Mouse (Mus musculus) liver, embryonic 16.5 days (tissue): Measurements from ENCODE around the gene Rabl6. TPM values are rescaled to one million over a fixed set of nuclear protein-coding genes. Genes with fewer than 3 reads are reported as not detected.

Source experiments
- ATAC-seq: fragments of 200-750 bp; cut with Nextera tagmentation; 2 replicates; pipeline ENCODE4 v1.8.0; 2017; ENCODE audit warnings: low read depth, mild to moderate bottlenecking, moderate number of reproducible peaks, moderate library complexity
- H3K27ac ChIP-seq: fragments of 300-500 bp; sonication (generic); 2 replicates; pipeline ENCODE4 v1.5.1; 2014; ENCODE audit warnings: mild to moderate bottlenecking, low read length
- H3K27me3 ChIP-seq: fragments of 300-500 bp; sonication (generic); 2 replicates; pipeline ENCODE4 v1.6.1; 2014; ENCODE audit warnings: low read depth, low read length, mixed read lengths; ENCODE audit not compliant: control insufficient read depth, insufficient read depth
- H3K36me3 ChIP-seq: fragments of 300-500 bp; sonication (generic); 2 replicates; pipeline ENCODE4 v1.6.1; 2014; ENCODE audit warnings: mild to moderate bottlenecking; ENCODE audit not compliant: control insufficient read depth, insufficient read depth
- H3K4me1 ChIP-seq: fragments of 300-500 bp; sonication (generic); 2 replicates; pipeline ENCODE4 v1.6.1; 2014; ENCODE audit warnings: low read depth, low read length, mixed read lengths; ENCODE audit not compliant: control insufficient read depth
- H3K4me2 ChIP-seq: fragments of 300-500 bp; sonication (generic); 2 replicates; pipeline ENCODE4 v1.6.1; 2014; ENCODE audit warnings: low read depth, low read length, mixed read lengths
- H3K4me3 ChIP-seq: fragments of 300-500 bp; sonication (generic); 2 replicates; pipeline ENCODE4 v1.5.1; 2014; ENCODE audit warnings: low read depth, mild to moderate bottlenecking, low read length
- H3K9ac ChIP-seq: fragments of 300-500 bp; sonication (generic); 2 replicates; pipeline ENCODE4 v1.6.1; 2014; ENCODE audit warnings: low read depth, low read length
- H3K9me3 ChIP-seq: fragments of 300-500 bp; sonication (generic); replicated peaks from 2 replicates; pipeline ENCODE4 v1.6.1; 2016; ENCODE audit warnings: low read length; ENCODE audit not compliant: control insufficient read depth
- WGBS: fragments of 180-500 bp; shearing (Covaris S2); extraction: QIAGEN DNeasy Blood & Tissue Kit; methylation state at CpG from one replicate; pipeline ENCODE4 v1.1.7; 2014; ENCODE audit not compliant: insufficient replicate concordance; 5-methylcytosine and 5-hydroxymethylcytosine counted together
- polyA plus RNA-seq: library from polyadenylated mRNA; unstranded; fragments of >200 nt; fragmentation: Nextera tagmentation; extraction: Ambion mirVana; gene quantifications from 2 replicates; pipeline ENCODE4 v1.2.1, GENCODE M21; 2015

The Rabl6 gene
- polyA plus RNA-seq, 1 experiment from 2014 or later, result 19.9 TPM

DNA sequence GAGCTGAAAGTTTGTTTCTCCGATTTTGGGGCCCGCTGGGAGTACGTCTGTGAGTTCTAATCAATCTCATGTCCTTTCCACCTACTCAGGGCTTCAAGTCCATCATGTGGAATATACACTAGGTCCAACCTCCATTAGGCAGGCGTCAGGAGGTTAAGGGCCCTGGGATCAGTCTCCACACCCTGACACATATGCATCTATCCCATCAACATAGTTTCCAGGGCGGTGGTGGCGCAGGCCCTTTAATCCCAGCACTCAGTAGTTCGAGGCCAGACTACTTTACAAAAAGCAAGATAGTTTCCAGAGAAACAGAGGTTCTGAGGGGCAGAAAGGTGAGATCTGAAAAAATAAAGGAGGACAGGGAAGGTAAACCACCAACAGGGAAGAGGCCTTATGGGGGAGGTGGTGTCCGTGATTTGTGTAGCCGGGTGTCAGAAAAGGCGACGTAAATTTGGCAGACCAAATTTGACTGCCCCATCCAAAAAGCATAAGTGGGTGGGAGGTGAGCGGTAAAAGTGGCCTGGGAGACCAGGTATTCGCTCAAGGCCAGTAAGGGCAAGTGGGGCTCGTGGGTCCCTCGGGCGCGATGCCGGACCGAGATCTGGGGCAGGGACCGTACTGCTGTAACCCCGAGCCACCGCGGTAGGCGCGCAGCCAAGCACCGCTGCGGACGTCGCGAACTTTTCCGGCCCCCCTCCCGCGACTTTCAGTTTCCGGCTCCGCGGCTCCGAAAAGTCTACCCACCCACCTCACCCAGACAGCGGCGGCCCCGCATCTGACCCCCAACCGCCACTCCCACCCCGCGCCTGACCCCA is 62.1 kb downstream of the Rabl6 start:
- 4% methylated on average over 43 of the region's 43 CpGs for WGBS
- H3K9me3 ChIP-seq, result no peaks in the 10 kb centered on the region
- ATAC-seq, result peak; percentile 61

DNA sequence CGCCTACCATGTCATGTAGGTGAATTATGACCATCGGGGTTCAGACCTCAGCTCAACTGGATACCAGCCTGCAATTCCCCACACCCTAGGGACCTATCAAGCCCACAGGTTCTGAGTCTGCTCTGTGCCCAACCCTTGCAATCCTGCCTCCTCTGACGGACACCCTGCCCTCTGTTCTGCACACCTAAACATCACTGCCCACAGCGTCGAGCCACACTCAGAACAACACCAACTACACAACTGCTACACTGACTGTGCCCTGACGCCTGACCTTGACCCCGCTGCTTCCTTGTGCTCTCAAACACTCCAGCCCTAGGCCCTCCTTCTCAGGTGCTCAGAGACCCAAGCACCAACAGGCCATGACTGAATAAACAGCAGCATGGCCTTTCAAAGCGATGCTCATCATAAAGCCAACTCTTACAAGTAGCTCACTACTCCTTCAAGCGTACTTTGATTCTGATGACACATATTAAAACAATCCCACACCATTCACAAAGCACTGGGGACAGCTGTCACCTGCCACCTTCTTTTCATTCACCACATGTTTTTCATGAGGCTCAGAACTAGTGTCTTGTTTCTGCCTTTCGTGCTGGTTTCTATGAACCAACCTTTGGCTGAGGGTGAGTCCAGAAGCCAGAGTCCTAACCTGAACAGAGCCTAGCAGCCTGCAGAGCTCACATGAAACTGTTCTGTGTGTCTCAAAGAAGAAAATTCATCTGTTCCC is 66.5 kb downstream of the Rabl6 start:
- Histone ChIP-seq H3K36me3 (peaks cover 7% of the 10 kb centered on the region), H3K27me3 (no peaks in the 10 kb centered on the region), H3K4me3 (no peak overlapping the region), H3K4me1 (peaks cover 12% of the 10 kb centered on the region), H3K4me2 (no peak overlapping the region), H3K9me3 (no peaks in the 10 kb centered on the region), H3K9ac (no peak overlapping the region), H3K27ac (no peak overlapping the region)
- ATAC-seq, result no peak
- 76% methylated on average over 10 of the region's 10 CpGs for WGBS

More for the DNA sequence above, 62.1 kb downstream of the Rabl6 start:
- peaks cover 16% of the 10 kb centered on the region for H3K4me1 ChIP-seq
- peak overlapping the region; percentile 76 for H3K27ac ChIP-seq
- no peaks in the 10 kb centered on the region for H3K27me3 ChIP-seq
- H3K9ac ChIP-seq, result peak overlapping the region; percentile 85
- no peaks in the 10 kb centered on the region; the same call in 1 of the 2 replicates for H3K36me3 ChIP-seq
- H3K4me3 ChIP-seq, result peak overlapping the region; percentile 86
- peak overlapping the region; percentile 83 for H3K4me2 ChIP-seq

DNA sequence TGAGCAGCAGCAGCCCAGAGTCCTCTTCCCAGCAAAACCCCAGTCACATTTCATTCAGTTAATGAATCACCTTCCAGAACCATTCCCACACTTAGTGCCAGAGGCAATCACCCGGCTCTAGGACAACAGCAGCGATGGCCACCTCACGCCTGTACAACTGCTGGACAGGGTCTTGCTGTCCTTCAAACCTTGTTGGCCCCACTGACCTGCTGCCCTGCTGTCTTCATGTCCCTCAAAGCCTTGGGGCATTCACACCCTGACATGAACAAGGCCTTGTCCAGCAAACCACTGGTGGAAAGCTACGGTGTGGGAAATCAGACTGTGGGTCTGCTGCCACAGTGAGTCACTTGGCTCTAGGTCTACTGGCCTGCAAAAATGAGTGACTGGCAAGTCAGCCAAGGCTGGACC is 67.8 kb downstream of the Rabl6 start:
- peaks cover 6% of the 10 kb centered on the region for H3K4me1 ChIP-seq
- 86% methylated on average over 4 of the region's 4 CpGs for WGBS
- H3K27ac ChIP-seq, result no peak overlapping the region
- H3K9ac ChIP-seq, result no peak overlapping the region
- H3K4me3 ChIP-seq, result no peak overlapping the region
- no peak for ATAC-seq
- peaks cover 16% of the 10 kb centered on the region for H3K36me3 ChIP-seq
- no peak overlapping the region for H3K4me2 ChIP-seq
- no peaks in the 10 kb centered on the region for H3K27me3 ChIP-seq
- no peaks in the 10 kb centered on the region for H3K9me3 ChIP-seq

- Histone ChIP-seq H3K9me3 (no peaks in the 10 kb centered on the region), H3K4me2 (no peak overlapping the region), H3K27me3 (no peaks in the 10 kb centered on the region), H3K4me1 (no peaks in the 10 kb centered on the region), H3K27ac (no peak overlapping the region), H3K9ac (no peak overlapping the region), H3K36me3 (peaks cover 18% of the 10 kb centered on the region), H3K4me3 (no peak overlapping the region)
- WGBS, result 82% methylated on average over 8 of the region's 8 CpGs
- no peak for ATAC-seq
Observed at GRCm38 (mm10) chr2:25536531-25536930, 71.8 kb downstream of the Rabl6 start.

- no peak for ATAC-seq
Observed at GRCm38 (mm10) chr2:25534866-25535182, 73.5 kb downstream of the Rabl6 start.

GRCm38 (mm10) chr2:25534178-25534865 is 74.0 kb downstream of the Rabl6 start:
- peaks cover 23% of the 10 kb centered on the region for H3K36me3 ChIP-seq
- ATAC-seq, result no peak

More at GRCm38 (mm10) chr2:25534866-25535182, 73.5 kb downstream of the Rabl6 start:
- H3K9ac ChIP-seq, result no peak overlapping the region
- no peak overlapping the region for H3K4me3 ChIP-seq
- H3K36me3 ChIP-seq, result peaks cover 23% of the 10 kb centered on the region
- no peaks in the 10 kb centered on the region for H3K27me3 ChIP-seq
- no peak overlapping the region for H3K27ac ChIP-seq
- H3K9me3 ChIP-seq, result no peaks in the 10 kb centered on the region
- H3K4me1 ChIP-seq, result no peaks in the 10 kb centered on the region
- WGBS, result 83% methylated on average over 2 of the region's 2 CpGs
- H3K4me2 ChIP-seq, result no peak overlapping the region

DNA sequence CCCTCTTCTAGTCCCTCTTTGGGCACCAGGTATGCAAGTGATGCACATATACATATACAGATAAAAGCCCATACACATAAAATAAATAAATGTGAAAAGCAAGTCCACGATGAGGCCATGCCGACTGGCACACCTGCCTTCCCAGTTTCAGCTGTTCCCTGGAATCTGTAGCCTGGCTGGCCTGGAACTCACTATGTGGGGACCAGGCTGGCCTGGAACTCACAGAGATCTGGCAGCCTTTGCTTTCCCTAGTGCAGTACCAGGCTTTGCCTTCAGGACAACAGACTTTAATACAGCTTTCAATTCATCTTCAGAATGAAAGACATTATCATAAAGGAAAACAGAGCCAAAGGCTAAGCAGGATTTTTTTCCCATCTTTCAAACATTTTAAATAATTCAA is 74.6 kb downstream of the Rabl6 start:
- no peak overlapping the region for H3K4me2 ChIP-seq
- no peaks in the 10 kb centered on the region for H3K9me3 ChIP-seq
- WGBS, result 83% methylated on average over 2 of the region's 2 CpGs
- ATAC-seq, result no peak
- H3K4me3 ChIP-seq, result no peak overlapping the region
- H3K27me3 ChIP-seq, result no peaks in the 10 kb centered on the region
- H3K9ac ChIP-seq, result no peak overlapping the region
- peaks cover 26% of the 10 kb centered on the region for H3K36me3 ChIP-seq
- H3K27ac ChIP-seq, result no peak overlapping the region
- H3K4me1 ChIP-seq, result no peaks in the 10 kb centered on the region

More at GRCm38 (mm10) chr2:25534178-25534865, 74.0 kb downstream of the Rabl6 start:
- no peak overlapping the region for H3K9ac ChIP-seq
- H3K9me3 ChIP-seq, result no peaks in the 10 kb centered on the region
- H3K4me1 ChIP-seq, result no peaks in the 10 kb centered on the region
- no peak overlapping the region for H3K4me2 ChIP-seq
- no peak overlapping the region for H3K4me3 ChIP-seq
- no peaks in the 10 kb centered on the region for H3K27me3 ChIP-seq
- H3K27ac ChIP-seq, result no peak overlapping the region
- WGBS, result 58% methylated on average over 3 of the region's 3 CpGs
